Mouse (Mus musculus) brain, embryonic 14.5 days (tissue): ENCODE data around the gene Cnot10.

ENCODE experiments used
- CTCF ChIP-seq: fragments of 200-500 bp; IDR thresholded peaks from 2 replicates; pipeline ENCODE4 v1.5.1; 2012; ENCODE audit warnings: inconsistent platforms, mild to moderate bottlenecking, moderate library complexity, borderline replicate concordance; ENCODE audit not compliant: insufficient read depth, insufficient read length; ENCODE audit errors: extremely low read depth
- POLR2A ChIP-seq: fragments of 200-500 bp; IDR thresholded peaks from 2 replicates; pipeline ENCODE4 v1.6.1; 2012; ENCODE audit warnings: mild to moderate bottlenecking, inconsistent platforms, borderline replicate concordance; ENCODE audit not compliant: poor library complexity, insufficient read depth, insufficient read length, severe bottlenecking; ENCODE audit errors: extremely low read depth

- TF ChIP-seq POLR2A (no peak), CTCF (no peak)
These were observed 40.5 kb upstream of the Cnot10 start for GRCm38 (mm10) chr9:114680531-114680930.
